ENCODE assay signal across 14 mouse cellular contexts in genomic region chr2:70091801-70092522, GRCm38 (mm10). TPM values are rescaled to one million over a fixed set of nuclear protein-coding genes. Genes with fewer than 3 reads are reported as not detected.
A peak's percentile ranks its signal among the peaks of the same experiment; 100 is the strongest.
DNase-seq lines count a peak whose midpoint lies in the region; ATAC-seq and TF ChIP-seq lines count a peak whose summit lies in the region.
"Had no signal": no experiment of that assay in that cellular context is flagged by ENCODE, and none has a peak within 500 bp of the region (broad histone marks: within the 10 kb centered on the region; RNA-seq: fewer than 3 reads in every experiment).

No protein-coding gene starts in this region.

- TF ChIP-seq CTCF in liver, adult 2 months (IDR thresholded peaks at IDR 0.05; ENCODE audit: low read depth, low read length) = no peak
- TF ChIP-seq CTCF in CH12.LX (conservative IDR thresholded peaks at IDR 0.05 in 1 of 2, IDR thresholded peaks at IDR 0.05 in 1 of 2; ENCODE audit: low read depth in 2 of 2, low read length in 2 of 2) = no peak

- H3K4me3 ChIP-seq in liver, adult 2 months (ENCODE audit: insufficient read depth, low read depth, low read length) = no peak overlapping the region
- H3K4me3 ChIP-seq in liver, embryonic 11.5 days (ENCODE audit: low read depth, low read length) = no peak overlapping the region
- peak overlapping the region in 2 of 3 experiments; percentile 3 to 53 for H3K4me3 ChIP-seq in CH12.LX (replicated peaks in 1 of 3; ENCODE audit: low read depth in 2 of 3, low read length in 2 of 3, poor library complexity in 1 of 3)
- H3K4me3 ChIP-seq: gastrocnemius, adult 2 months; limb, embryonic 12.5 days had no signal

- no peaks in the 10 kb centered on the region for H3K4me1 ChIP-seq in liver, adult 2 months (ENCODE audit: control insufficient read depth, insufficient read depth, low read length)
- H3K4me1 ChIP-seq in liver, embryonic 11.5 days (replicated peaks; ENCODE audit: control insufficient read depth, insufficient read depth, low read length) = no peaks in the 10 kb centered on the region
- H3K4me1 ChIP-seq in CH12.LX (ENCODE audit: control insufficient read depth in 1 of 2, insufficient read depth in 2 of 2) = peaks cover 10 to 59% of the 10 kb centered on the region in 2 experiments

- dilution Hi-C loops in CH12.LX (cut with MboI; ENCODE audit: extremely low pct_ligation_motif_present, extremely low pct_unique_long_range_greater_than_20kb, low sequenced_read_pairs) = no loop called here

- H3K9me3 ChIP-seq in liver, embryonic 11.5 days (ENCODE audit: control insufficient read depth, low read length) = no peaks in the 10 kb centered on the region
- H3K9me3 ChIP-seq in CH12.LX (replicated peaks; ENCODE audit: low read length) = no peaks in the 10 kb centered on the region
- H3K9me3 ChIP-seq: limb, embryonic 12.5 days had no signal

- no peaks in the 10 kb centered on the region for H3K36me3 ChIP-seq in liver, adult 2 months (ENCODE audit: control insufficient read depth, insufficient read depth, low read length)
- no peaks in the 10 kb centered on the region for H3K36me3 ChIP-seq in liver, embryonic 11.5 days (ENCODE audit: control insufficient read depth, insufficient read depth, low read length)
- no peaks in the 10 kb centered on the region for H3K36me3 ChIP-seq in CH12.LX (replicated peaks in 1 of 2; ENCODE audit: control insufficient read depth in 1 of 2, insufficient read depth in 1 of 2, low read length in 1 of 2)
- H3K36me3 ChIP-seq: limb, embryonic 12.5 days had no signal

- H3K79me2 ChIP-seq in liver, adult 2 months (ENCODE audit: control insufficient read depth, insufficient read depth, low read length) = no peaks in the 10 kb centered on the region
- no peaks in the 10 kb centered on the region for H3K79me2 ChIP-seq in CH12.LX (replicated peaks; ENCODE audit: control insufficient read depth, extremely low read depth, insufficient read depth, poor library complexity, severe bottlenecking)

- no peak for TF ChIP-seq POLR2A in liver, adult 2 months (IDR thresholded peaks at IDR 0.05; ENCODE audit: extremely low read depth, insufficient read depth, low read length)
- no peak for TF ChIP-seq POLR2A in CH12.LX (IDR thresholded peaks at IDR 0.05; ENCODE audit: low read depth, low read length)

- TF ChIP-seq RAD21 in CH12.LX (IDR thresholded peaks at IDR 0.05; ENCODE audit: low read depth, low read length) = no peak

- no peaks in the 10 kb centered on the region for H3K27me3 ChIP-seq in liver, adult 2 months (ENCODE audit: control insufficient read depth, insufficient read depth, low read length)
- H3K27me3 ChIP-seq in liver, embryonic 11.5 days (replicated peaks; ENCODE audit: control insufficient read depth, insufficient read depth, low read length) = no peaks in the 10 kb centered on the region
- H3K27me3 ChIP-seq in CH12.LX (replicated peaks) = no peaks in the 10 kb centered on the region
- H3K27me3 ChIP-seq: limb, embryonic 12.5 days had no signal

- H3K9ac ChIP-seq in liver, adult 2 months (ENCODE audit: low read depth, low read length) = no peak overlapping the region
- no peak overlapping the region for H3K9ac ChIP-seq in liver, embryonic 11.5 days (ENCODE audit: low read depth, low read length)
- H3K9ac ChIP-seq in CH12.LX (ENCODE audit: insufficient read depth, low read depth) = no peak overlapping the region
- H3K9ac ChIP-seq: limb, embryonic 12.5 days had no signal

- ATAC-seq in liver, embryonic 11.5 days (replicated peaks; ENCODE audit: low FRiP score) = no peak
- peak; percentile 67 for ATAC-seq in inflammation-experienced regulatory T-cells, adult 6 months

- 53% methylated on average over 10 of the region's 10 CpGs for WGBS in liver, adult 2 months
- WGBS in liver, embryonic 11.5 days = 46% methylated on average over 10 of the region's 10 CpGs

- no peak overlapping the region for H3K4me2 ChIP-seq in liver, embryonic 11.5 days
- H3K4me2 ChIP-seq in CH12.LX (ENCODE audit: insufficient read depth, low read depth, poor library complexity, severe bottlenecking) = peak overlapping the region; percentile 94
- H3K4me2 ChIP-seq: limb, embryonic 12.5 days; midbrain, embryonic 11.5 days had no signal

- peak; percentile 13 for DNase-seq in liver, adult 2 months (ENCODE audit: extremely low read depth, low read depth, low spot score)
- DNase-seq in liver, embryonic 11.5 days (ENCODE audit: low spot score) = no peak
- DNase-seq in CH12.LX (ENCODE audit: extremely low read depth) = peak; percentile 74
- DNase-seq in spleen, adult 12 weeks (ENCODE audit: low spot score) = peak; percentile 21
- no peak for DNase-seq in cerebellum, adult 8-10 months
- DNase-seq in frontal cortex, adult 2 months (ENCODE audit: extremely low spot score in 1 of 2, low spot score in 1 of 2) = no peak
- DNase-seq in layer of hippocampus, adult 8-10 months (ENCODE audit: low spot score in 2 of 2) = no peak
- DNase-seq: cerebellum, postnatal 14 days; gastrocnemius, adult 2 months; heart, postnatal 10 days had no signal

- no peak for TF ChIP-seq EP300 in CH12.LX (IDR thresholded peaks at IDR 0.05; ENCODE audit: low read length)

- no peak overlapping the region; the same call in 1 of the 2 replicates for H3K27ac ChIP-seq in liver, adult 2 months (replicated peaks; ENCODE audit: insufficient read depth, low read depth, low read length)
- no peak overlapping the region for H3K27ac ChIP-seq in liver, embryonic 11.5 days (ENCODE audit: low read depth, low read length)
- H3K27ac ChIP-seq in CH12.LX (ENCODE audit: insufficient read depth, low read depth) = peak overlapping the region; percentile 78
- H3K27ac ChIP-seq: gastrocnemius, adult 2 months; limb, embryonic 12.5 days had no signal

- in situ Hi-C loops in CH12.LX (cut with MboI; ENCODE audit: low pct_ligation_motif_present, low pct_unique_long_range_greater_than_20kb, low sequenced_read_pairs) = no loop called here

TF ChIP-seq in CH12.LX, 34 proteins besides CTCF, POLR2A, EP300 and RAD21:
- no peak for TF ChIP-seq USF1 (IDR thresholded peaks at IDR 0.05; ENCODE audit: low read depth, low read length)
- 0 out of 2 replicates have a peak, but pooled peaks have one; percentile 7 for TF ChIP-seq SIN3A (IDR thresholded peaks at IDR 0.05; ENCODE audit: low read length)
- peak; percentile 16; the same call in 1 of the 2 replicates for TF ChIP-seq TCF12 (IDR thresholded peaks at IDR 0.05; ENCODE audit: low read depth, low read length)
- TF ChIP-seq ETS1 (conservative IDR thresholded peaks at IDR 0.05; ENCODE audit: low read depth, low read length) = 0 out of 2 replicates have a peak, but pooled peaks have one; percentile 9
- TF ChIP-seq MYC (IDR thresholded peaks at IDR 0.05; ENCODE audit: low read depth, low read length) = no peak

RNA-seq across cellular contexts. Expression of gene Myo3b, which starts 53.0 kb away (rescaled TPM):
- total RNA-seq in liver, adult 2 months (2014; rRNA removed) = not detected in 2 replicates
- not detected in 2 replicates for polyA plus RNA-seq in liver, adult 2 months (2012; rRNA removed)
- not detected in 2 replicates for polyA plus RNA-seq in liver, embryonic 11.5 days (2014; fragmentation: Nextera tagmentation; extraction: Ambion mirVana)
- total RNA-seq in CH12.LX (2012; rRNA removed) = 0.46 and 0.64 TPM in 2 replicates
- 0.58 and 0.63 TPM in 2 replicates for total RNA-seq in CH12.LX (2014; rRNA removed)
- polyA plus RNA-seq in CH12.LX (2012; ENCODE audit: insufficient read length, low read depth) = 0.76 and 0.90 TPM in 2 replicates
- polyA plus RNA-seq in inflammation-experienced regulatory T-cells, adult 6 months (2017; shearing (Covaris generic)) = 10 to 100 TPM in 2 of 3 experiments, 1 to 10 TPM in 1; 7.0 to 13.4 (median 13.0) TPM
- polyA plus RNA-seq in frontal cortex, adult 2 months (2012; rRNA removed) = 0.96 and 0.99 TPM in 2 replicates
- total RNA-seq in layer of hippocampus, adult 8-10 months (2022) = under 1 TPM; 0.53 to 0.86 (median 0.73) TPM
- total RNA-seq: adrenal gland, adult 18-20 months; gastrocnemius, adult 2 months had no signal
- polyA plus RNA-seq: limb, embryonic 12.5 days; midbrain, embryonic 11.5 days had no signal

Comparison
In these comparisons a context has a peak if more than half of its experiments do, and no peak if none do; other contexts are left out.
1. DNase-seq: peak in liver, adult 2 months (single experiment), CH12.LX (single experiment) and spleen, adult 12 weeks (single experiment); none in liver, embryonic 11.5 days (single experiment), cerebellum, adult 8-10 months (single experiment), frontal cortex, adult 2 months (0 of 2) and layer of hippocampus, adult 8-10 months (0 of 2).
2. H3K4me3 ChIP-seq: peak in CH12.LX (2 of 3); none in liver, adult 2 months (single experiment) and liver, embryonic 11.5 days (single experiment).